Mouse (Mus musculus) ES-Bruce4 (cell line): ENCODE measurements around the gene 1700123O20Rik.

Experiments
- CTCF ChIP-seq: IDR thresholded peaks from one replicate; pipeline ENCODE4 v1.8.1; 2011; ENCODE audit warnings: low read depth, low read length
- EP300 ChIP-seq: IDR thresholded peaks from 2 replicates; pipeline ENCODE4 v1.6.1; 2011; ENCODE audit warnings: low read depth, low read length; ENCODE audit not compliant: insufficient read depth
- POLR2A ChIP-seq: IDR thresholded peaks from one replicate; pipeline ENCODE4 v1.8.1; 2011; ENCODE audit warnings: low read length; ENCODE audit not compliant: insufficient read depth

DNA sequence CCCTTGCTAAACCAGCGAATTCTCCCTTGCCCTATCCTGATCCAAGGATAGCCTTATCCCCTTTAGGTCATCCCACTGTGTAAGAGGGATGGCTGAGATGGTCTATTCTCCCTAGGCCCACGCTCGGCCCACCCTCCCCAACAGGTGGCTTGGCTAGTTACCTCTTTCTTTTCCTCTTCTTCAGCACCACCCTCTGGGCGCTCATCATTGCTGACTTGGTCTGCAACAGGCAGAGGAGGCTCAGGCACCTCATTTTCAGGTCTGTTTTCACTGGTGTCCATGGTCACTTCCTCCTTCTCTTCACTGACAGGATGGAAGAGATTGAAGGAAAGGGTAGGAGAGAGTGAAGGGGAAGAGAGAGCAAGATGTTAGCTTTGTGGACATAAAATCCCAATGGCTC lies 34.5 kb upstream of the 1700123O20Rik start:
- no peak for TF ChIP-seq CTCF
- no peak for TF ChIP-seq POLR2A
- no peak for TF ChIP-seq EP300
